17 mouse cellular contexts compared by ENCODE assay signal in the genomic region with DNA sequence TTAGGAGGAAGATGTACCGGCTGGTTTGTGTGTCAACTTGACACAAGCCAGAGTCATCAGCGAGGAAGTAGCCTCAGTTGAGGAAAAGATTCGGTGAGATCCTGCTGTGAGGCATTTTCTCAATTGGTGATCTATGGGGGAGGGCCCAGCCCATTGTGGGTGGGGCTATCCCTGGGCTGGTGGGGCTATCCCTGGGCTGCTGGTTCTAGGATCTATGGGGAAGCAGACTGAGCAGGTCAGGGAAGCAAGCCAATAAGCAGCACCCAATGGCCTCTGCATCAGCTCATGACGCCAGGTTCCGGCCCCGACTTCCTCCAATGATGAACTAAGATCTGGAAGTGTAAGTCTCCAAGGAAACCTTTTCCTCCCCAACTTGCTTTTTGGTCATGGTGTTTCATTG. TPM values are rescaled to one million over a fixed set of nuclear protein-coding genes. Genes with fewer than 3 reads are reported as not detected.
DNase-seq lines count a peak whose midpoint lies in the region.
"Had no signal": no experiment of that assay in that cellular context is flagged by ENCODE, and none has a peak within 500 bp of the region (broad histone marks: within the 10 kb centered on the region; RNA-seq: fewer than 3 reads in every experiment).

No protein-coding gene starts in this region.

- peak; percentile 49 for DNase-seq in cerebellum, adult 11-12 months
- no peak for DNase-seq in cerebellum, postnatal 4 days (ENCODE audit: low spot score in 2 of 2)
- peak; percentile 47 for DNase-seq in cerebellum, adult 9-11 months
- DNase-seq in cerebellum, postnatal 14 days = no peak
- peak; percentile 92 for DNase-seq in R1 (ENCODE audit: low read depth, low spot score)
- no peak for DNase-seq in right cerebral cortex, adult 2 months (ENCODE audit: low spot score in 2 of 2)
- DNase-seq in gastrocnemius, postnatal 10 days = no peak
- DNase-seq: adrenal gland, adult 8-10 months; adrenal gland, postnatal 25 days; B cell, adult 2 months; cerebellum, adult 11 months; cerebellum, adult 9-10 months; embryo, embryonic 11 days had no signal

RNA-seq across cellular contexts. Expression of gene Rab15, which starts 17.4 kb away (rescaled TPM):
- total RNA-seq in gastrocnemius, postnatal 10 days (2021) = 10 to 100 TPM in 1 of 2 experiments, 1 to 10 TPM in 1; 7.7 to 10.7 TPM
- total RNA-seq: common myeloid progenitor, adult 5-6 weeks had no signal

RNA-seq across cellular contexts. Expression of gene Gpx2, which starts 44.7 kb away (rescaled TPM):
- not detected for total RNA-seq in gastrocnemius, postnatal 10 days (2021)
- total RNA-seq: adrenal gland, adult 18-20 months; adrenal gland, postnatal 25 days; adrenal gland, postnatal 4 days; CH12.LX; common myeloid progenitor, adult 5-6 weeks had no signal

Comparison
In these comparisons a context has a peak if more than half of its experiments do, and no peak if none do; other contexts are left out.
1. DNase-seq: peak in cerebellum, adult 11-12 months (single experiment), cerebellum, adult 9-11 months (single experiment) and R1 (single experiment); none in cerebellum, postnatal 4 days (0 of 2), cerebellum, postnatal 14 days (0 of 2), right cerebral cortex, adult 2 months (0 of 2) and gastrocnemius, postnatal 10 days (single experiment).